Mouse (Mus musculus) heart, embryonic 15.5 days (tissue): ENCODE measurements around the gene 4930432M17Rik. TPM values are rescaled to one million over a fixed set of nuclear protein-coding genes. Genes with fewer than 3 reads are reported as not detected.
A peak's percentile ranks its signal among the peaks of the same experiment; 100 is the strongest.

Experiments used
- ATAC-seq: fragments of 200-750 bp; cut with Nextera tagmentation; replicated peaks from 2 replicates; pipeline ENCODE4 v1.8.0; 2017; ENCODE audit warnings: low read depth, moderate TSS enrichment; ENCODE audit not compliant: insufficient number of reproducible peaks, insufficient read depth, low FRiP score
- H3K27ac ChIP-seq: fragments of 300-500 bp; sonication (generic); 2 replicates; pipeline ENCODE4 v1.5.1; 2015; ENCODE audit warnings: mild to moderate bottlenecking, inconsistent platforms
- H3K27me3 ChIP-seq: fragments of 300-500 bp; sonication (generic); 2 replicates; pipeline ENCODE4 v1.6.1; 2015; ENCODE audit warnings: inconsistent platforms
- H3K36me3 ChIP-seq: fragments of 300-500 bp; sonication (generic); 2 replicates; pipeline ENCODE4 v1.6.1; 2015; ENCODE audit warnings: mild to moderate bottlenecking, inconsistent platforms
- H3K4me1 ChIP-seq: fragments of 300-500 bp; sonication (generic); replicated peaks from 2 replicates; pipeline ENCODE4 v1.6.1; 2015; ENCODE audit warnings: inconsistent platforms
- H3K4me2 ChIP-seq: fragments of 300-500 bp; sonication (generic); 2 replicates; pipeline ENCODE4 v1.6.1; 2015; ENCODE audit warnings: inconsistent platforms, mild to moderate bottlenecking, moderate library complexity
- H3K4me3 ChIP-seq: fragments of 300-500 bp; sonication (generic); 2 replicates; pipeline ENCODE4 v1.5.1; 2015; ENCODE audit warnings: mild to moderate bottlenecking, inconsistent platforms
- H3K9ac ChIP-seq: fragments of 300-500 bp; sonication (generic); 2 replicates; pipeline ENCODE4 v1.6.1; 2015; ENCODE audit warnings: mild to moderate bottlenecking, inconsistent platforms
- H3K9me3 ChIP-seq: fragments of 300-500 bp; sonication (generic); replicated peaks from 2 replicates; pipeline ENCODE4 v1.6.1; 2016; ENCODE audit warnings: inconsistent platforms
- WGBS: fragments of 180-500 bp; shearing (Covaris S2); methylation state at CpG from one replicate; pipeline ENCODE4 v1.1.7; 2015; ENCODE audit warnings: mixed read lengths; 5-methylcytosine and 5-hydroxymethylcytosine counted together
- polyA plus RNA-seq: library from polyadenylated mRNA; unstranded; fragments of >200 nt; fragmentation: Nextera tagmentation; extraction: Ambion mirVana; gene quantifications from 2 replicates; pipeline ENCODE4 v1.2.1, GENCODE M21; 2015

Gene 4930432M17Rik
- polyA plus RNA-seq, 1 experiment from 2014 or later: not detected

DNA sequence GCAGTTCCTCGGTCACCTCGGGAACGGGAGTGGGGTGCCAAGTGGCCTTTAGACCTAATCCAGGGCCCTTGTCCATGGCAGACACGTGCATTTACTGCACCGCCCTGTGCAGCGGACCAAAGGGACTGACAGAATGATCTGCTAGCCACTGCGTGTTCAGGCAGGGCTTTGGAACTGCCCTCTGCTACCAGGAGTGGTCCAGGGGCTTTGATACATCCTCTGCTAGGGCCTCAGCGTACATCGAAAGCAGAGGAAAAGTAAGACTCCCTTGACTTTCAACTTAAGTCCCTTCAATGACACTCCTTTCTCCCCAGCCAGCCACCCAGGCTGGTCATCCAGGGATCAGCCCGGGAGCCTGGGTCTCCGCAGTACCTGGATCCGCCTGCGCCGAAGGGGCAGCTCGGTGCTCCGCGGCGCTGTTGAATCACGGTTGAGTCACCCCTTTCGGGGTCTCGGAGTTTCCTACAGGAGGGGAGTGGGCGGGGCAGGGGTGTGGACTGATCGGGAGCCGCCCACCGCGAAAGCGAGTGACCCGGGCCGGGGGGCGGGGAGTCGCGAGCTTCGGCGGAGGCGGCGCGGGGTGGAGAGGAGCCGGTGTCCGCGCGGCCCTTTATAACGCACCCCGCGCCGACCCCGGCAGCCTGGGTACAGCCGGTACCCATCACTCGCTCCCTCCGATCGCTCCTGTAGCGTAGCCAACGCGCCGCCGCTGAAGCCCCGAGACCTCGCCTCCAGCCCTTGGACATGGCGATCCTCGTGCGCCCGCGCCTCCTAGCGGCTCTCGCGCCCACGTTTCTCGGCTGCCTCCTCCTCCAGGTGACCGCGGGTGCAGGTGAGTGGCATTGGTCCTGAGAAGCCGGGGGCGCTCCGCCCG lies 52.6 kb downstream of the 4930432M17Rik start, which contains the start of gene F3:
Gene F3, plus strand, starts transcription at position 567 of the 874 bp plus-strand sequence.
- Histone ChIP-seq H3K36me3 (no peaks in the 10 kb centered on the region), H3K9me3 (no peaks in the 10 kb centered on the region), H3K4me3 (peak within 1 kb of the TSS; percentile 77), H3K27ac (peak within 1 kb of the TSS; percentile 72), H3K9ac (peak within 1 kb of the TSS; percentile 71), H3K27me3 (peaks cover 7% of the 10 kb centered on the region; the same call in 1 of the 2 replicates), H3K4me2 (peak within 1 kb of the TSS; percentile 92), H3K4me1 (peaks cover 30% of the 10 kb centered on the region)
- under 1% methylated on average over 66 of the region's 73 CpGs for WGBS
- peak; percentile 82 for ATAC-seq

DNA sequence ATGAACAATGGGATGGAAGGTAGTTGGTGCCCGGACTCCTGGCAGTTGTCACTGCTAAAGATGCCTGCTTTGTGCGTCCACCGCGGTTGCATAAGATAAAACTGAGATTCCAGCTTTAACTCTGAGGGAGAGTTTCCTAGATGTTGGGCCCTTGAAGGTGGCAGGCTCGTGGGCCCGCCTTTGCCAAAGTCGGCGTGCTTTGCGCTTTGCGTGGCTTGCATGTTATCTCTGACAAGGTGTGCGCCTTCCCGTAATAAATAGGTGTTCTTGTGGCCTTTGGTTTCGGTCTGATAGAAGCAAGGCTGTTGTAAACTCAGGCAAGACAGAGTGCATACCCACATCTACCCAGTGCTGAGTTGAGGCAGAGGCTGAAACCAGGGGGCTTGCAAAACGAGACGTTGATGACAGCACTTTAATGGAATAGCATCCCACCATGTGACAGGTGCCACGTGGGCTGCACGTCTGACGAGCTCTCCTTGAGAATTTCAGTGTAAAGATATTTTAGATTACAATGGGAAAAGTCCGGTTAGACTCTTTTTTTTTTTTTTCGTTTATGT lies 53.5 kb downstream of the 4930432M17Rik start:
- ATAC-seq: no peak
- Histone ChIP-seq H3K27me3 (peaks cover 7% of the 10 kb centered on the region; the same call in 1 of the 2 replicates), H3K9me3 (no peaks in the 10 kb centered on the region), H3K27ac (peak overlapping the region; percentile 72), H3K9ac (peak overlapping the region; percentile 71), H3K4me2 (peak overlapping the region; percentile 92), H3K36me3 (no peaks in the 10 kb centered on the region), H3K4me1 (peaks cover 30% of the 10 kb centered on the region), H3K4me3 (peak overlapping the region; percentile 77)
- WGBS: 6% methylated on average over 20 of the region's 20 CpGs

DNA sequence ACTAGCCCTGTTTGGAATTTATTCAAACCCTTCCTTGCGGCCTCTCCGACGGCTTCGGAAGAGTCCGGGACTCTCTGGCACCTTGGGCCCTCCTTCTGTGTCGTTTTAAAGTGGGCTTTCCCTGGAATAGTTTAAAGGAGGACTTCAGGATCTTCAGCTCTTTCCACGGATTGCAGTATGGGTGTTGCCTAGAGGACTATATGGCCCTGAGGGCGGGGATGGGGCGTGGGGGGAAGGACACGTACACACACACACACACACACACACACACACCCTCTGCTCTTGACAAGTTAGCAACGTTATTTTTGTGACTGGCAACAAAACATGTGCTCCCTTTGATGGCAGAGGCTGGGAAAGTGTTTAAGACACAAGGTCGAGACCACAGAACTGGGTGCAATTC lies 54.0 kb downstream of the 4930432M17Rik start:
- Histone ChIP-seq H3K36me3 (no peaks in the 10 kb centered on the region), H3K27ac (no peak overlapping the region), H3K9me3 (no peaks in the 10 kb centered on the region), H3K9ac (0 out of 2 replicates have a peak overlapping the region, but pooled peaks have one; percentile 3), H3K4me3 (peak overlapping the region; percentile 77), H3K4me1 (peaks cover 30% of the 10 kb centered on the region), H3K4me2 (peak overlapping the region; percentile 92), H3K27me3 (peaks cover 7% of the 10 kb centered on the region; the same call in 1 of the 2 replicates)
- ATAC-seq: no peak
- WGBS: 32% methylated on average over 12 of the region's 12 CpGs

DNA sequence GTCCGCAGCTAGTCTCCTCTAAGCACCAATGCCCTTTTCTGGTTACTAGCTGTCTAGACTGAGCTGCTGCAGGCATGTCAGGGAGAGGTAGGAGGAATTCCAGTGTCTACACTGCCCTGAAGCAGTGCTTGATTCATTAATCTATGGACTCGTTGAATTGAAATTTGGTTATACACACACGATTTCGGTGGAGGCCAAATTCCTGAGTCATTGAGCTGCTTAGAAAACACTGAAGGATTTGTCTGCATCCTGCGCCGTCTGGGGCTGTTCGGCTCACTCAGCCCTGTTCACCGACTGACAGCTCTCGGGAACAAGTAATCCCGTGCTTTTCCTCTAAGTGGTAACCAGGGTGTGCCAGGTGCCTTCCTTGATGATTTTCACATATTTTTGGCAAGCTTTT lies 55.1 kb downstream of the 4930432M17Rik start:
- Histone ChIP-seq H3K27me3 (peaks cover 7% of the 10 kb centered on the region; the same call in 1 of the 2 replicates), H3K4me3 (no peak overlapping the region), H3K36me3 (no peaks in the 10 kb centered on the region), H3K4me1 (peaks cover 30% of the 10 kb centered on the region), H3K4me2 (no peak overlapping the region), H3K9me3 (no peaks in the 10 kb centered on the region), H3K9ac (no peak overlapping the region), H3K27ac (no peak overlapping the region)
- 67% methylated on average over 10 of the region's 10 CpGs for WGBS
- no peak for ATAC-seq

DNA sequence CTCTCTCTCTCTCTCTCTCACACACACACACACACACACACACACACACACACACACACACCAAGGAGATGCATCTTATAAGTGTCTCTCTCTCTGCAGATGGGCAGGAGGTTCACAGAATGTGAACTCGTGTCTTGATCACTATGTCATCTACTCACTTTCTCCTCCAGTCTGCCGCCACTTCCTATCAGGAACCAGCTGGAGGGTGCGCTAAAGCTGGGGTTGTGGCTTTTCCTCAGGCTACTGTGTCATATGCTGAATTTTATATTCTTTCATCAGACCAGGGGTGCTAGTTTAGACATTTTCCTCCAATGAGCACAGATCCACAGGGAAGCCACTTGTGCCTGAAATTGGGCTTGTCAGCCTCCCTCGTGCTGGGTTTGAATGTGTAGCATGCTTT lies 59.1 kb downstream of the 4930432M17Rik start:
- peaks cover 15% of the 10 kb centered on the region for H3K36me3 ChIP-seq
- no peak overlapping the region for H3K4me3 ChIP-seq
- no peaks in the 10 kb centered on the region for H3K9me3 ChIP-seq
- no peaks in the 10 kb centered on the region for H3K27me3 ChIP-seq
- no peak overlapping the region for H3K9ac ChIP-seq
- H3K27ac ChIP-seq: no peak overlapping the region
- no peak overlapping the region for H3K4me2 ChIP-seq
- H3K4me1 ChIP-seq: peaks cover 5% of the 10 kb centered on the region; the same call in 1 of the 2 replicates
- ATAC-seq: no peak
- 69% methylated on average over 4 of the region's 4 CpGs for WGBS

Other genes with a start within 250 kb of the 4930432M17Rik start
- 341 and 401 TPM in 2 replicates for gene Cnn3, start 244.3 kb upstream of the 4930432M17Rik start, polyA plus RNA-seq
- 0.94 and 2.2 TPM in 2 replicates for gene Slc44a3, start 138.4 kb upstream of the 4930432M17Rik start, polyA plus RNA-seq
- gene F3, start 52.8 kb downstream of the 4930432M17Rik start, polyA plus RNA-seq: 7.7 and 10.7 TPM in 2 replicates
- 40.9 and 43.7 TPM in 2 replicates for gene Abcd3, start 144.5 kb downstream of the 4930432M17Rik start, polyA plus RNA-seq